Mouse (Mus musculus) cerebellum, adult 2 months (tissue): ENCODE measurements around the gene Gm21083.
"Not testable (repeated sequence)": the region's sequence is repeated elsewhere in the genome, so short reads cannot be mapped to it uniquely, and the experiment has no call there.

Experiments
- CTCF ChIP-seq: fragments of 200-500 bp; IDR thresholded peaks from 2 replicates; pipeline ENCODE4 v1.5.1; 2011; ENCODE audit warnings: low read depth, mild to moderate bottlenecking, control low read depth, low read length, moderate library complexity, borderline replicate concordance; ENCODE audit not compliant: insufficient read depth
- POLR2A ChIP-seq: fragments of 200-500 bp; IDR thresholded peaks from 2 replicates; pipeline ENCODE4 v1.6.1; 2011; ENCODE audit warnings: low read length, control low read depth, borderline replicate concordance; ENCODE audit not compliant: insufficient read depth

DNA sequence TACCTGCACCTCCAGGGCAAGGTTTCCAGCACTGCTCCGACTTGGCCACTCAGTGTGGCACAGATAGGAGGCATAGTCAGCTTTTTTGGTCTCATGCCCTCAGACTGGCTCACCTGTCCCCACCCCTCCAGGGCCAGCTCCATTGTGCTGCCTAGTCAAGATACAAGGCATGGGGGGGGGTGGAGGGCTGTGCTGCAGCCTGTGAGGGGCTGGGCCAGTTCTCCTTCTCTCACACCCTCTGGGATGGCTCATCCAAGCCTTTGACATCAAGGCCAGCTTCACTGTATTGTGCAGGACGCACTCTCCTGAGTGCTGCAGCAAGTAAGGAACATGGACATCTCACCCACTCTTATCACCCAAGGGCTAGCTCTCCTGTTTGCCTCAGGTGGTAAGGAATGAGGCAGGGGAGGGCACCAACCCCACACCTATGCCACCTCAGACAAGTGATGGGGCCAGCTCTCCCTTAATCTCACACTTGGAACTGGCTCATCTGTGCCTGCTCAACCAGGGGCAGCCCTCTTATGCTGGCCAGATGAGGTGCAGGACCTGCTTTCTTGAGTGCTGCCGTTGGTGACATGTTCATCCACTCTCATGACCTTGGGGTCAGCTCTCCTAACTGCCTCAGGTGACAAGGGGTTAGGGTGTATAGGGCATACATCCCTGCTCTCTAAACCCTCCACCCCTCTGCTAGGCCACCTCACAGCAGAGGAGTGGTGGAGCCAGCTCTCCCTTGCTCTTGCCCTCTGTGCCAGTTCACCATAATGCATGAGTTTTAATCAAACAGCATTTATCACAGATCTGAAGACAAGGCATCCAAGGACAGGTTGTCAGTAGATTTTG lies 15.5 kb upstream of the Gm21083 start:
- TF ChIP-seq POLR2A, CTCF: not testable (repeated sequence)
